Mouse (Mus musculus): Measurements from ENCODE around the gene Suox.
"Not testable (repeated sequence)": the region's sequence is repeated elsewhere in the genome, so short reads cannot be mapped to it uniquely, and the experiment has no call there.

Suox gene

GRCm38 (mm10) chr10:128625287-128625894 lies 48.5 kb downstream of the Suox start:
- no peak for DNase-seq

GRCm38 (mm10) chr10:128623106-128623613 lies 50.7 kb downstream of the Suox start:
- not testable (repeated sequence) for DNase-seq

- DNase-seq = no peak
Measured at GRCm38 (mm10) chr10:128622702-128623101, 51.2 kb downstream of the Suox start.

- DNase-seq = no peak
Measured at GRCm38 (mm10) chr10:128621986-128622520, 51.8 kb downstream of the Suox start.

GRCm38 (mm10) chr10:128620241-128620640 lies 53.6 kb downstream of the Suox start:
- no peak for DNase-seq

All from cerebellum, adult 9-10 months (tissue).